9 mouse cellular contexts compared by ENCODE assay signal in genomic region chr1:33684459-33684858, GRCm38 (mm10). TPM values are rescaled to one million over a fixed set of nuclear protein-coding genes. Genes with fewer than 3 reads are reported as not detected.
DNase-seq lines count a peak whose midpoint lies in the region; ATAC-seq and TF ChIP-seq lines count a peak whose summit lies in the region.
"Had no signal": no experiment of that assay in that cellular context is flagged by ENCODE, and none has a peak within 500 bp of the region (broad histone marks: within the 10 kb centered on the region; RNA-seq: fewer than 3 reads in every experiment).

No protein-coding gene starts in this region.

- H3K4me2 ChIP-seq in kidney, postnatal 0 days (ENCODE audit: low read length), result no peak overlapping the region
- no peak overlapping the region for H3K4me2 ChIP-seq in kidney, embryonic 16.5 days (replicated peaks; ENCODE audit: low read depth, low read length)
- H3K4me2 ChIP-seq: limb, embryonic 12.5 days had no signal

- H3K4me3 ChIP-seq in kidney, postnatal 0 days (replicated peaks; ENCODE audit: low read depth, low read length), result no peak overlapping the region
- H3K4me3 ChIP-seq in kidney, embryonic 16.5 days (ENCODE audit: low read length), result no peak overlapping the region
- H3K4me3 ChIP-seq: limb, embryonic 12.5 days had no signal

- WGBS in kidney, postnatal 0 days, result 69% methylated on average over 8 of the region's 8 CpGs
- 69% methylated on average over 8 of the region's 8 CpGs for WGBS in kidney, embryonic 16.5 days

- ATAC-seq in kidney, postnatal 0 days (replicated peaks; ENCODE audit: low FRiP score, low read depth), result no peak
- no peak for ATAC-seq in kidney, embryonic 16.5 days (ENCODE audit: low FRiP score, low TSS enrichment)

- no peaks in the 10 kb centered on the region for H3K4me1 ChIP-seq in kidney, postnatal 0 days (replicated peaks; ENCODE audit: insufficient read depth, low read length)
- H3K4me1 ChIP-seq in kidney, embryonic 16.5 days (ENCODE audit: insufficient read depth, low read length), result no peaks in the 10 kb centered on the region

- no peaks in the 10 kb centered on the region for H3K36me3 ChIP-seq in kidney, postnatal 0 days (ENCODE audit: insufficient read depth, low read length)
- H3K36me3 ChIP-seq in kidney, embryonic 16.5 days (ENCODE audit: insufficient read depth, low read length), result no peaks in the 10 kb centered on the region
- H3K36me3 ChIP-seq: limb, embryonic 12.5 days had no signal

- no peaks in the 10 kb centered on the region for H3K9me3 ChIP-seq in kidney, postnatal 0 days (replicated peaks; ENCODE audit: low read length)
- H3K9me3 ChIP-seq in kidney, embryonic 16.5 days (ENCODE audit: low read length), result peaks cover 4% of the 10 kb centered on the region; the same call in 1 of the 2 replicates
- H3K9me3 ChIP-seq: limb, embryonic 12.5 days had no signal

- peak; percentile 69 for TF ChIP-seq CTCF in kidney, postnatal 0 days (IDR thresholded peaks at IDR 0.05; ENCODE audit: low read depth)

- no peaks in the 10 kb centered on the region for H3K27me3 ChIP-seq in kidney, postnatal 0 days (ENCODE audit: insufficient read depth, low read length)
- no peaks in the 10 kb centered on the region for H3K27me3 ChIP-seq in kidney, embryonic 16.5 days (ENCODE audit: insufficient read depth, low read length)
- H3K27me3 ChIP-seq: limb, embryonic 12.5 days had no signal

- H3K27ac ChIP-seq in kidney, postnatal 0 days, result no peak overlapping the region
- no peak overlapping the region for H3K27ac ChIP-seq in kidney, embryonic 16.5 days (ENCODE audit: low read length)
- H3K27ac ChIP-seq: limb, embryonic 12.5 days had no signal

- no peak overlapping the region for H3K9ac ChIP-seq in kidney, postnatal 0 days (ENCODE audit: low read depth, low read length)
- no peak overlapping the region for H3K9ac ChIP-seq in kidney, embryonic 16.5 days (replicated peaks; ENCODE audit: low read length)
- H3K9ac ChIP-seq: limb, embryonic 12.5 days had no signal

- DNase-seq in adrenal gland, adult 2 months, result peak; percentile 3
- no peak for DNase-seq in adrenal gland, adult 8-10 months
- DNase-seq in kidney, postnatal 0 days (ENCODE audit: low spot score), result peak; percentile 26
- peak; percentile 56 for DNase-seq in brain, adult 2 months (ENCODE audit: low read depth, low spot score)
- DNase-seq in lung, postnatal 10 days, result peak; percentile 42
- no peak for DNase-seq in layer of hippocampus, adult 11-12 months (ENCODE audit: low spot score)
- DNase-seq in spleen, postnatal 4 days (ENCODE audit: low spot score in 2 of 2), result no peak

RNA-seq across cellular contexts. Expression of gene Prim2, which starts 14.9 kb away (rescaled TPM):
- 1 to 10 TPM; 4.3 to 4.4 TPM for total RNA-seq in adrenal gland, adult 2 months (2021)
- polyA plus RNA-seq in adrenal gland, adult 2 months (2012; rRNA removed), result 1.2 TPM in 2 replicates
- 1 to 10 TPM; 4.4 to 8.9 (median 6.1) TPM for total RNA-seq in adrenal gland, adult 8-10 months (2022)
- 16.1 and 21.1 TPM in 2 replicates for polyA plus RNA-seq in kidney, postnatal 0 days (2015; fragmentation: Nextera tagmentation; extraction: Ambion mirVana)
- polyA plus RNA-seq in kidney, embryonic 16.5 days (2015; fragmentation: Nextera tagmentation; extraction: Ambion mirVana), result 35.8 and 36.3 TPM in 2 replicates

RNA-seq across cellular contexts. Expression of gene Rab23, which starts 35.2 kb away (rescaled TPM):
- 10 to 100 TPM in 1 of 2 experiments, 1 to 10 TPM in 1; 9.2 to 12.6 TPM for total RNA-seq in adrenal gland, adult 2 months (2021)
- 2.9 and 5.7 TPM in 2 replicates for polyA plus RNA-seq in adrenal gland, adult 2 months (2012; rRNA removed)
- total RNA-seq in adrenal gland, adult 8-10 months (2022), result 10 to 100 TPM; 14.0 to 16.8 (median 15.0) TPM
- 17.9 and 18.4 TPM in 2 replicates for polyA plus RNA-seq in kidney, postnatal 0 days (2015; fragmentation: Nextera tagmentation; extraction: Ambion mirVana)
- polyA plus RNA-seq in kidney, embryonic 16.5 days (2015; fragmentation: Nextera tagmentation; extraction: Ambion mirVana), result 26.8 and 27.5 TPM in 2 replicates

Comparison
In these comparisons a context has a peak if more than half of its experiments do, and no peak if none do; other contexts are left out.
1. DNase-seq: peak in adrenal gland, adult 2 months (single experiment), kidney, postnatal 0 days (single experiment), brain, adult 2 months (single experiment) and lung, postnatal 10 days (single experiment); none in adrenal gland, adult 8-10 months (single experiment), layer of hippocampus, adult 11-12 months (single experiment) and spleen, postnatal 4 days (0 of 2).